Mouse (Mus musculus) hematopoietic stem cell, adult 5-6 weeks (primary cell): ENCODE results near the gene Elmo1. TPM values are rescaled to one million over a fixed set of nuclear protein-coding genes. Genes with fewer than 3 reads are reported as not detected.
A peak's percentile ranks its signal among the peaks of the same experiment; 100 is the strongest.

Experiments used
- ATAC-seq, 2 experiments: fragments of 125-278 bp in 1 of 2; replicated peaks in 1 of 2; 2 replicates each; pipeline ENCODE4 v1.8.0; 2016 to 2017; ENCODE audit warnings: inconsistent platforms in 2 of 2, mild to moderate bottlenecking in 2 of 2, moderate number of reproducible peaks in 2 of 2, low read depth in 1 of 2, moderate TSS enrichment in 1 of 2; ENCODE audit not compliant: low FRiP score in 2 of 2, poor library complexity in 2 of 2, severe bottlenecking in 2 of 2, insufficient read depth in 1 of 2, low TSS enrichment in 1 of 2
- total RNA-seq: library from RNA; stranded (forward); fragments of 172-1452, 232-1000 nt; gene quantifications from 2 replicates; pipeline ENCODE4 v1.2.3, GENCODE M21; 2017

The Elmo1 gene
- total RNA-seq, 1 experiment from 2014 or later: 91.4 TPM

DNA sequence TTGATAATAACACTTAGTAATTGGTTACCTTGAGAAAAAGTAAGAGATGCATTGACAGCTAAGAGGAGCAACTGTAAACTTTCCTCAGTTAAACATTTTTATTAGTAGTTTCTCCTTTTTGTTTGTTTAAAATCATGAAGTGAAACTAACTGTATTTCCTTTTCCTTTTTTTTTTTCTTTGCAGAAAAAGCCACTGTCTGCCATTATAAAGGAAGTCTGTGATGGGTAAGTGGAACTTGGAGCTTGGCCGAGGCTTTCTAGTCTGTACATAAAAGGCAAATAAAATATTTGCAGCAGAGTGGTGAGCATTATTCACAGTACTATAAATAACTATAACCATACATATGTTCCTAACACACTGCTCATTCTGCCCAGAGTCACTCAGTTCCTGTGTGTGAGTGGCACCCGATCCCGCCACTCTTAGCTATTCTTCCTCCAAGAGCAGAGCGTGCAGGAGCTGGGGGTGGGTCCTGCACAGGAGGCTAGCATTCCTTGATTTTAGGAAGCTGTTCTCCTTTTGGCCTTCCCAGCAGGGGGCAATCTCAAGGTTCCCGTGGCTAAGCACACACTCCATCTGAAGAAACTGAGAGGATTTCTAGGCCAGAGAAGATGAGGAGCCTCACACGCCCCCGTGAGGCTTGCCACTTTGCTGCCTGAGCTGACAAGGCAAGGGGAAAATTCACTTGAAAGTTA is 117.7 kb downstream of the Elmo1 start:
- peak; percentile 47 to 66 for ATAC-seq

DNA sequence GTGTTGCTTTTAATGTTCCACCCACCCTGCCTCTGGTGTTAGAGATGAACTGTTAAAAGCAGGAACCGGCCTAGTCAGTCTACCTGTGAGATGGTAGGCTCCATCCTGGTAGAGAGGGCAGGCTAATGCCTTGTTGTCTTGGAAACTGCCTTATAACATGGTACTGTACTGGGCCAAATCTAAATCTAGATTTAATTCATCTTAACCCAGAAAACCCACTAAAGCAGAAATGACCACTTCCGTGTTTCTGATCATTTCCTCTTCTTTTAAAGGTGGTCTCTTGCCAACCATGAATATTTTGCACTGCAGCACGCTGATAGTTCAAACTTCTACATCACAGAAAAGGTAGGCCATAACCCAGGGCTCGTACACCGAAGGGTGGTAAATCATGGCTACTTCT is 118.5 kb downstream of the Elmo1 start:
- peak; percentile 15 to 37; a peak in 1 of 4 replicates for ATAC-seq

DNA sequence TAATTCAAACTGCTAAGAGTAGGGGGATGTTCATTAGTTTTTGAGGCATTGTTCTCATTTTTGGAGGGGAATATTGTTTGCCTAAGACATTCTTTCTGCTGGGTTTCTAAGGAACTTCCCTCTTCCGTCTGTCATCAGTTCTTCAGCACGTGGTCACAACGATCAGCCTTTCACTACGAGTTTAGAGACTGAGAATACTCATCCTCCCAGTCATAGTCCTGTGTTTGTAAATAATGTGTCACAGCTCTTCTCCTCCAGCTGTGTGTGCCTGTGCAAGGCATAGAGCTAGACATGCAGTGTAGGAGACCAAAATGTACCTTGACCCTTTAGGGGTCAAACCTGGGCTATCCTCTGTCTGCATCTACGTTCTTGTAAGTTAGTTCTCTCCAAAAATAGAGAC is 121.4 kb downstream of the Elmo1 start:
- no peak for ATAC-seq

DNA sequence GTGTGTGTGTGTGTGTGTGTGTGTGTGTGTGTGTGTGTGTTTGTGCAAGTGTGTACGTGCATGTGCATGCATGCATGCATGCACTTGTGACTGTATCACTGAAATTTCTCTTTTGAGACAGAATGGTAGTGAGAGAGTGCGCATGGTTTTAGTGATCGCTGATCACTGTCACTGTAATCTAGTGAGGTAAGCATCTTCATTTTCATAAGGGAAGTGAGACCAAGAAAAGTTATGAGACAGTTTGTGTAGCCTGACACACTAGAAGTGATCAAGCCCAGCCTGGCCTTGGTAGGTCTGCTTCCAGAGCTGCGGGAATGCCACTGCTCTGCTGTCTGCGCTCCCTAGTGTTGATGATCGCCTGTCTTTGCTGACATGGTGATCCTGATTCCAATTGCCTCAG is 122.3 kb downstream of the Elmo1 start:
- no peak for ATAC-seq

DNA sequence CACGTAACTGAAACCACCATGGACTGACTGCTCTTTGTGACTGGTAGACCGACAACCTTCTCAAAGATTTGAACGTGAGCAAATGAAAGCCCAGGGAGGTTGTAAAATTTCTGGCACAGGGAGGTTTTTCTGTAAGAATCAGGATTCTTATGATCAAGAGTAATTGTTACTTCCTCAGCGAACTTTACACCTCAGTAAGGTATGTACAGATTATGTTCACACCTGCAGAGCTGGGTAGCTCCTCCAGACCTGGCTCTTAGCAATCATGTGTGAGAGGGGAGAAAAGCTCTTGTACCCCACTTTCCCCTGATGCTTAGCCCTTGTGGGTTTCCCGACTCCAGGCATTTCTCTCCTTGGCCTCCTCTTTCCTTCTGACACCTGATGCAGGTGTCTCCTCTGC is 123.5 kb downstream of the Elmo1 start:
- no peak for ATAC-seq

- no peak for ATAC-seq
Measured at GRCm38 (mm10) chr13:20217453-20218090, 127.2 kb downstream of the Elmo1 start.

GRCm38 (mm10) chr13:20218126-20218525 is 127.7 kb downstream of the Elmo1 start:
- ATAC-seq: no peak

DNA sequence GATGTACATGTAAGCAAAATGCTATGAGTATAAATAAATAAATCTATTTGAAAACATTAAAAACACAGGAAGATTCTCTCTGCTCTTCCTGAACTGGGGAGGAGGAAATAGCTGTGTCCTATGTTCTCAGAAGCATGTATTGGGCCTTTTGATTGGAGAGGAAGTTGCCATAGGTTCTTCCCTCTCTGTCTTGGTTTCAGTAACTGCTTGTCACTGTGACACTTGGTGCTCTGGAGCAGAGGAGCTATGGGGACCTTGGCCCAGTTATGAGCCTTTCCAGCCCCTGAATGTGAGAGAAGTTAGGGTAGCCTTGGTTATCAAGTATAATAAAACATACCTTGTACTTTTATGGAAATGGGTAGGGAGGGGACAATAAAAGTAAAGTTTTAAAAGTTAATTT is 130.0 kb downstream of the Elmo1 start:
- no peak for ATAC-seq

- ATAC-seq: no peak
Measured at GRCm38 (mm10) chr13:20227923-20228705, 137.7 kb downstream of the Elmo1 start.

DNA sequence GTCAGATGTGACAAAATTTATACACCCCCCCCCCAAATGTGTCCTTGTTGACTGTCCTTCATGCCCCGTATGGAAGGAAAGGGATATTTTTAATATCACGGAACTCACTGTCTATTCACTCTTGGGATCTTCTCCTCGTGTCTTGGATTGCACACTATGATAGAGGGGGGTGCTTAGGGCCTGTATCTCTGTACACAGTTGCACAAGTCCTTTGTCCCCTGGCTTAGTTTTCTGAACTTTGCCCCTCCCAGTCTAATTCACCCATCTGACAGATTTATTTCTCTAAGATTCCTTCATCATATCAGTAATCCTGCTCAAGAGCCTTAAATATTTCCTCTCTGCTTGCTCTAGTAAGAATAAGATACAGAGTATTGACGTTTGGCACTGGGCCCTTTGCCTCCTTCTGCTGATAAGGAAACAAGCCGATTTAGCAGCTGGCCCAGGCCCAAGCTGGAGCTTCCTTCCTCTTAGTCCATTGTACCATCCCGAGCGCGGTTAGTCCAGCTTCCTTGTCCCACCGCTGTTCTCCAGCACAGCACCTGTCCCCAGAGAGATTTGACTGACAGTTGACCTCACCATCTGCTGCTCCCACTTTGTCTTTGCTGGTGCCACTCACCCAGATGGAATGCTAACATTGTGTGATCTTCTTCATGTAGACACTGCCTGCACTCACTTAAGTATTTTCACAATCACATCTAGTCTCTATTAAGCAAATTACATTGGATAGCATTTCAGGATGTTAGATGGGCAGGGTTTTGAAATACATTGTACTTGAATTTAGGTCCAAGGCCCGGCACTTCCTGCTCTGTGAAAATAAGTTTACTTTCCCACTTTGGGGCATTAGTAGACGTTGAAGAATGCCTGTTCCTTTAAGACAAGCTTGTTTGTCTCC is 141.7 kb downstream of the Elmo1 start:
- ATAC-seq: peak; percentile 40 to 77; a peak in 3 of 4 replicates

GRCm38 (mm10) chr13:20233707-20234106 is 143.3 kb downstream of the Elmo1 start:
- no peak for ATAC-seq

DNA sequence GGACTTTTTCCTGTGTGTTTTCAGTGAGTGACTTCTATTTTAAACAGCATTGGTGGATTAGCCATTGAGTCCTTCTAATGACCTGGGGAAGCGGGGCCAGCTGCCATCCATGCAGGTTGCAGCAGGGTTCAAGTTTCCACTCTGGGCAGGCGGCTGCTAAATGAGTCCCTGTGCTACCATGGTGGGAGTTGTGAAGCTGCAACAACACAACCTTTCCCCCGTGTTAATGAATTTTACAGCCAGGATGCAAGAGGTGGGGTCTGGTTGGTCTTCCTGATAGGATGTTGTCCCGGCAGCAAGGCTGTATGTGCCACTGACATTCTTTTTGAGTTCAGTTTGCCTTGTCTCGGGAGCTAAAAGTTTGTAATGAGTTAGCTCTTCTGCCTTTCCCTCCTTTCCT is 147.2 kb downstream of the Elmo1 start:
- no peak for ATAC-seq

DNA sequence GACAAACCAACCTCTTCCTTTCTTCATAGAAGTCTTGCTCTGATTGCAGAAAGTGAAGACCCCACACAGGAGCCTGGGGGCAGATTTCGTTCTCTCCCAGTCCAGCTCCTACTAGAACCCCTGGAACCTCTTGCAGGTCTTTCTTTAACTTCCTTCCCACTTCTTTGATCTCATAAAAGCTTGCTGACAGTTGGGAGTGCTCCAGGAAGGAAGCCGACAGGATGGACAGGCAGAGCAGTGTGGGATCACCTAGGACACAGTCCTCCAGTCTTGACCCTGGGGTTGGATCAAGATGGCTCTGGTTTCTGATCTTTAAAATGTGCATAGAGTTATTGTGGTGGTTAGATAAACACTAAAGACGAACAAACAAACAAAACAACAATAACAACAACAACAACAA is 147.8 kb downstream of the Elmo1 start:
- no peak for ATAC-seq

- ATAC-seq: no peak
Measured at GRCm38 (mm10) chr13:20238743-20239142, 148.3 kb downstream of the Elmo1 start.

DNA sequence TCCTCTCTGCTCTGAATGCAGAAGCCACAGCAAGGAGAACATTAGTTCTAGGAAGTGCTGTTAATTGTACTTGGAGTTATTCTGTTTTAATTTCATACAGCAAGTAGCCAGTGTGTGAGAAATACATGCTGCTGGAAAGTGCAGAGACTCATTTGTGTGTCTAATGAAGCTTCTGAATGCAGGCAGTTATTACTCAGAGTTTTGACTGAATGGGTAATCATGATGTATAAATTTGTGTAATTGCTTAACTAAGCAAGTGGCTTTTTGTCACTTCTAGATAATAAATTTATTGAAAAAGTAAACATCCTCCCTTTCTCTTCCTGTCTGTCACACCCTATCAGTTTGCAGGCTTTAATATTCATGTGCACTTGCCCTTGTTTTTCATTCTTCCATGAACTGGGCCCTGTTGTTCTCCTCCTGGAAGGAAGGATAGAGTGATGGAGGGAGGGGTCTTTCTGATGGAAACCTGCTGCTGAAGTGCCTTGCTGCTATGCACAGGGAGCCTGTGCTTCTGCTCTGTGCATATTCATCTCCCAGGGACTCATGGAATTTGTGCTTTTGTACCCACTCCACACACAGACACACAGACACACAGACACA is 159.8 kb downstream of the Elmo1 start:
- ATAC-seq: no peak

GRCm38 (mm10) chr13:20254911-20255310 is 164.5 kb downstream of the Elmo1 start:
- no peak for ATAC-seq

GRCm38 (mm10) chr13:20255380-20255779 is 165.0 kb downstream of the Elmo1 start:
- ATAC-seq: no peak
